8 mouse cellular contexts compared by ENCODE assay signal in the genomic region with DNA sequence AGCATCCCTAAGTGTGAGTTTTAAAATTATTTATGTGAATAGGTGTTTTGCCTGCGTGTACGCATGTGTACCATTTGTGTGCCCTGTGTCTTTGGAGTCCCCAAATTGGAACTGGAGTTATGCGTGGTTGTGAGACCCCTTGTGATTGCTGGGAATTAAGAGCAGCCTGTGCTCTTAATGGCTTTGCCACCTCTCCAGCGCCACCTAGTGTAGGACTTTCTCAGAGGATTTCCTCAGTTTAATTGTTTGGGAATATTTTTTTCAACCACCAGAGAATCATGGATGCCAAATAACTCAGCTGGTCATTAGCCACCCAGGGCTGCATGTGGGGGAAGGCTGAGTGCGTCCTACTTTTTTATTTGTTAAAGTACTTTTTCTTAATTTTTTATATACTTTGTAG.
DNase-seq lines count a peak whose midpoint lies in the region; ATAC-seq lines count a peak whose summit lies in the region.
"Had no signal": no experiment of that assay in that cellular context is flagged by ENCODE, and none has a peak within 500 bp of the region (broad histone marks: within the 10 kb centered on the region; RNA-seq: fewer than 3 reads in every experiment).

No protein-coding gene starts in this region.

- no peaks in the 10 kb centered on the region for H3K9me3 ChIP-seq in midbrain, embryonic 11.5 days (ENCODE audit: control insufficient read depth, low read length)
- no peaks in the 10 kb centered on the region for H3K9me3 ChIP-seq in midbrain, embryonic 15.5 days
- H3K9me3 ChIP-seq in embryonic facial prominence, embryonic 11.5 days (replicated peaks; ENCODE audit: control insufficient read depth, low read length): no peaks in the 10 kb centered on the region
- H3K9me3 ChIP-seq: midbrain, embryonic 12.5 days had no signal

- no peak overlapping the region for H3K4me3 ChIP-seq in midbrain, embryonic 11.5 days (ENCODE audit: low read depth, low read length)
- no peak overlapping the region for H3K4me3 ChIP-seq in midbrain, embryonic 15.5 days
- no peak overlapping the region for H3K4me3 ChIP-seq in embryonic facial prominence, embryonic 11.5 days (ENCODE audit: low read depth, low read length)
- H3K4me3 ChIP-seq: midbrain, embryonic 12.5 days had no signal

- ATAC-seq in midbrain, embryonic 11.5 days (ENCODE audit: low FRiP score): 0 out of 2 replicates have a peak, but pooled peaks have one; percentile 39
- no peak for ATAC-seq in midbrain, embryonic 15.5 days (replicated peaks)
- ATAC-seq in embryonic facial prominence, embryonic 11.5 days (replicated peaks; ENCODE audit: insufficient number of reproducible peaks, low FRiP score, low TSS enrichment, low read depth): no peak

- no peak overlapping the region for H3K9ac ChIP-seq in midbrain, embryonic 11.5 days (ENCODE audit: low read length)
- no peak overlapping the region for H3K9ac ChIP-seq in midbrain, embryonic 15.5 days
- H3K9ac ChIP-seq in embryonic facial prominence, embryonic 11.5 days (replicated peaks; ENCODE audit: low read length): no peak overlapping the region
- H3K9ac ChIP-seq: midbrain, embryonic 12.5 days had no signal

- DNase-seq in midbrain, embryonic 11.5 days (ENCODE audit: low spot score, missing footprints): peak; percentile 95
- DNase-seq in MN1 (ENCODE audit: low spot score): peak; percentile 48
- peak; percentile 45 to 69 for DNase-seq in adrenal gland, postnatal 36 days
- DNase-seq in embryonic facial prominence, embryonic 11.5 days (ENCODE audit: low spot score): peak; percentile 81
- peak; percentile 64 to 86 for DNase-seq in layer of hippocampus, postnatal 14 days (ENCODE audit: low spot score in 2 of 2)
- peak; percentile 87 for DNase-seq in retina, postnatal 1 day

- H3K4me1 ChIP-seq in midbrain, embryonic 11.5 days (ENCODE audit: control insufficient read depth, insufficient read depth, low read length): peaks cover 6% of the 10 kb centered on the region; the same call in 1 of the 2 replicates
- peaks cover 15% of the 10 kb centered on the region for H3K4me1 ChIP-seq in midbrain, embryonic 15.5 days
- no peaks in the 10 kb centered on the region; the same call in 1 of the 2 replicates for H3K4me1 ChIP-seq in embryonic facial prominence, embryonic 11.5 days (ENCODE audit: control insufficient read depth, insufficient read depth, low read length)

- 56% methylated on average over 5 of the region's 5 CpGs for WGBS in midbrain, embryonic 11.5 days
- WGBS in midbrain, embryonic 15.5 days: 55% methylated on average over 5 of the region's 5 CpGs
- WGBS in embryonic facial prominence, embryonic 11.5 days: 47% methylated on average over 5 of the region's 5 CpGs

- H3K27ac ChIP-seq in midbrain, embryonic 11.5 days (ENCODE audit: low read depth, low read length): no peak overlapping the region
- H3K27ac ChIP-seq in midbrain, embryonic 15.5 days: no peak overlapping the region
- H3K27ac ChIP-seq in embryonic facial prominence, embryonic 11.5 days (replicated peaks; ENCODE audit: low read depth, low read length): no peak overlapping the region
- H3K27ac ChIP-seq: midbrain, embryonic 12.5 days had no signal

- H3K36me3 ChIP-seq in midbrain, embryonic 11.5 days (ENCODE audit: control insufficient read depth, insufficient read depth, low read length): no peaks in the 10 kb centered on the region
- no peaks in the 10 kb centered on the region for H3K36me3 ChIP-seq in midbrain, embryonic 15.5 days (replicated peaks)
- no peaks in the 10 kb centered on the region for H3K36me3 ChIP-seq in embryonic facial prominence, embryonic 11.5 days (replicated peaks; ENCODE audit: control insufficient read depth, insufficient read depth, low read depth, low read length)
- H3K36me3 ChIP-seq: midbrain, embryonic 12.5 days had no signal

- no peaks in the 10 kb centered on the region for H3K27me3 ChIP-seq in midbrain, embryonic 11.5 days (ENCODE audit: control insufficient read depth, insufficient read depth, low read length)
- H3K27me3 ChIP-seq in midbrain, embryonic 15.5 days (replicated peaks): no peaks in the 10 kb centered on the region
- no peaks in the 10 kb centered on the region for H3K27me3 ChIP-seq in embryonic facial prominence, embryonic 11.5 days (ENCODE audit: control insufficient read depth, insufficient read depth, low read length)
- H3K27me3 ChIP-seq: midbrain, embryonic 12.5 days had no signal

- no peak overlapping the region for H3K4me2 ChIP-seq in midbrain, embryonic 11.5 days
- H3K4me2 ChIP-seq in midbrain, embryonic 15.5 days: no peak overlapping the region
- no peak overlapping the region for H3K4me2 ChIP-seq in embryonic facial prominence, embryonic 11.5 days (ENCODE audit: low read depth, low read length)
- H3K4me2 ChIP-seq: midbrain, embryonic 12.5 days had no signal
